Mouse (Mus musculus) stomach, embryonic 14.5 days (tissue): ENCODE results near the gene Tmem160. TPM values are rescaled to one million over a fixed set of nuclear protein-coding genes. Genes with fewer than 3 reads are reported as not detected.

ENCODE experiments used
- ATAC-seq: fragments of 200-750 bp; cut with Nextera tagmentation; 2 replicates; pipeline ENCODE4 v1.8.0; 2017; ENCODE audit warnings: low read depth, moderate TSS enrichment; ENCODE audit not compliant: insufficient number of reproducible peaks, insufficient read depth, low FRiP score
- H3K27ac ChIP-seq: fragments of 300-500 bp; sonication (generic); 2 replicates; pipeline ENCODE4 v1.5.1; 2014; ENCODE audit warnings: mild to moderate bottlenecking, low read length, moderate library complexity, mixed read lengths
- H3K27me3 ChIP-seq: fragments of 300-500 bp; sonication (generic); 2 replicates; pipeline ENCODE4 v1.6.1; 2014; ENCODE audit warnings: low read length, control low read depth, mixed read lengths; ENCODE audit not compliant: control insufficient read depth, insufficient read depth
- H3K36me3 ChIP-seq: fragments of 300-500 bp; sonication (generic); 2 replicates; pipeline ENCODE4 v1.6.1; 2014; ENCODE audit warnings: mild to moderate bottlenecking, control low read depth, low read length, moderate library complexity, mixed read lengths; ENCODE audit not compliant: control insufficient read depth, insufficient read depth
- H3K4me1 ChIP-seq: fragments of 300-500 bp; sonication (generic); 2 replicates; pipeline ENCODE4 v1.6.1; 2014; ENCODE audit warnings: low read length, control low read depth, mixed read lengths; ENCODE audit not compliant: control insufficient read depth, insufficient read depth
- H3K4me2 ChIP-seq: fragments of 300-500 bp; sonication (generic); replicated peaks from 2 replicates; pipeline ENCODE4 v1.6.1; 2014; ENCODE audit warnings: low read depth, low read length, control low read depth
- H3K4me3 ChIP-seq: fragments of 300-500 bp; sonication (generic); 2 replicates; pipeline ENCODE4 v1.5.1; 2014; ENCODE audit warnings: low read depth, low read length, control low read depth
- H3K9ac ChIP-seq: fragments of 300-500 bp; sonication (generic); replicated peaks from 2 replicates; pipeline ENCODE4 v1.6.1; 2014; ENCODE audit warnings: low read depth, mild to moderate bottlenecking, control low read depth, low read length, moderate library complexity, mixed read lengths
- H3K9me3 ChIP-seq: fragments of 300-500 bp; sonication (generic); 2 replicates; pipeline ENCODE4 v1.6.1; 2016; ENCODE audit warnings: low read depth, low read length, control low read depth; ENCODE audit not compliant: control insufficient read depth
- WGBS: fragments of 180-500 bp; shearing (Covaris S2); extraction: QIAGEN DNeasy Blood & Tissue Kit; methylation state at CpG from one replicate; pipeline ENCODE4 v1.1.7; 2014; 5-methylcytosine and 5-hydroxymethylcytosine counted together
- polyA plus RNA-seq: library from polyadenylated mRNA; unstranded; fragments of >200 nt; fragmentation: Nextera tagmentation; extraction: Ambion mirVana; gene quantifications from 2 replicates; pipeline ENCODE4 v1.2.1, GENCODE M21; 2014

Tmem160 gene
- polyA plus RNA-seq, 1 experiment from 2014 or later = 53.9 TPM

GRCm38 (mm10) chr7:16412220-16412896, 40.2 kb upstream of the Tmem160 start:
- no peak overlapping the region for H3K9ac ChIP-seq

GRCm38 (mm10) chr7:16412930-16413329, 39.6 kb upstream of the Tmem160 start:
- no peak for ATAC-seq
- Histone ChIP-seq H3K4me3 (no peak overlapping the region), H3K9me3 (no peaks in the 10 kb centered on the region), H3K27ac (no peak overlapping the region), H3K9ac (no peak overlapping the region), H3K36me3 (peaks cover 17% of the 10 kb centered on the region), H3K4me2 (no peak overlapping the region), H3K4me1 (peaks cover 13% of the 10 kb centered on the region), H3K27me3 (no peaks in the 10 kb centered on the region)
- 46% methylated on average over 2 of the region's 2 CpGs for WGBS

More at GRCm38 (mm10) chr7:16412220-16412896, 40.2 kb upstream of the Tmem160 start:
- Histone ChIP-seq H3K9me3 (no peaks in the 10 kb centered on the region), H3K4me1 (peaks cover 13% of the 10 kb centered on the region), H3K4me3 (no peak overlapping the region), H3K27me3 (no peaks in the 10 kb centered on the region), H3K27ac (no peak overlapping the region; the same call in 1 of the 2 replicates), H3K4me2 (no peak overlapping the region), H3K36me3 (peaks cover 11% of the 10 kb centered on the region)
- WGBS = 85% methylated on average over 8 of the region's 8 CpGs
- ATAC-seq = no peak

- Histone ChIP-seq H3K9me3 (no peaks in the 10 kb centered on the region), H3K27me3 (no peaks in the 10 kb centered on the region), H3K27ac (no peak overlapping the region), H3K9ac (no peak overlapping the region), H3K4me3 (no peak overlapping the region), H3K36me3 (peaks cover 41% of the 10 kb centered on the region), H3K4me2 (no peak overlapping the region), H3K4me1 (peaks cover 13% of the 10 kb centered on the region)
- peak; percentile 60 for ATAC-seq
- WGBS = 69% methylated on average over 3 of the region's 3 CpGs
Observed at GRCm38 (mm10) chr7:16415426-16415825, 37.2 kb upstream of the Tmem160 start.

DNA sequence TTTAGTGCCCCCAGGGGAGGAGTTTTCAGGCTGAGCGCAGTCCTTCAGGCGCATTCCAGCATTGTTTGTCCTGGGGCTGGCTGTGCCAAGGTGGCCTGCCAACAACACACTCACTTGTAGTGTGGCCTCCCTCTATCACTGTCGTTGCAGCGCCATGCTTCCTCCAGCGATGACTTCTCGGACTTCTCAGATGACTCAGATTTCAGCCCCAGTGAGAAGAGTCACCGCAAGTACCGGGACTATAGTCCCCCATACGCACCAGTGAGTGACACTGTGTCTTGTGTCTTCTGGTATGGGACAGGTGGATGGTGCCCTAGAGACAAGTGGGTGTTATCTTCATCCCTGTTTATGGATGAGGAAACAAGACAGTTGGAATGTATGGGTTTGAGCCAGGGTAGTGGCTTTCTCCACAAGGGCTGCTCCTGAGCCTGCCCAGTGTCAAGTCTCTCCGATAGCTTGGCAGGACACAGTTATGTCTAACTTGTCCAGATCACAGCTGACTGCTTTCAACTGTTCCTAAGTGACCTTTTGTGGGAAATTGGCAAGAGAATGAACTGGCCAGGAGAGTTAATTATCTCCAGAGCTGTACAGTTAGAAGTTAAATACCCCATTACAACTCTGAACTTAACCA, 35.3 kb upstream of the Tmem160 start:
- no peak for ATAC-seq
- Histone ChIP-seq H3K9me3 (no peaks in the 10 kb centered on the region), H3K4me3 (no peak overlapping the region), H3K27me3 (no peaks in the 10 kb centered on the region), H3K36me3 (peaks cover 59% of the 10 kb centered on the region), H3K4me2 (no peak overlapping the region), H3K4me1 (peaks cover 8% of the 10 kb centered on the region), H3K27ac (no peak overlapping the region), H3K9ac (no peak overlapping the region)
- WGBS = 88% methylated on average over 10 of the region's 10 CpGs

DNA sequence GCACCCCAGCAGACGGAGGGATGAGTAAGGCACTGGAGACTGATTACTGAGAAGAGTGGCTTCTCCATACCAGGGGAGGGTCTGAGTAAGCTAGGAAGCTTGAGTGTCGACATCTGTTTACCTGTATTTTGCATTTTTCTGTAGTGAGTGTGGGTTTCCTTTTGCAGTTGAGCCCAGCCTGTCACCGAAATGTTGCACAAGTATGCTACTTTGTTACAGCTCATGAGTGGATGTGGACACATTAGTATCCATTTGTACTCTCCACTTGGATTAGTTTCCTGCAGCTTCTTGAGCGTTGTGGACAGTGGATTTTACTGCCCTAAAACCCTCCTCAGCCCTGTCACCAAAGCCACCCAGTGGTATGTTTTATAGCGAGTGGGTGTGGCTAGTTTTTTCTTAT, 33.9 kb upstream of the Tmem160 start:
- H3K4me3 ChIP-seq = no peak overlapping the region
- no peaks in the 10 kb centered on the region for H3K9me3 ChIP-seq
- WGBS = 83% methylated on average over 5 of the region's 5 CpGs
- no peak for ATAC-seq
- H3K36me3 ChIP-seq = peaks cover 70% of the 10 kb centered on the region
- H3K27me3 ChIP-seq = no peaks in the 10 kb centered on the region
- H3K27ac ChIP-seq = no peak overlapping the region
- H3K4me2 ChIP-seq = no peak overlapping the region
- peaks cover 4% of the 10 kb centered on the region; the same call in 1 of the 2 replicates for H3K4me1 ChIP-seq
- H3K9ac ChIP-seq = no peak overlapping the region

DNA sequence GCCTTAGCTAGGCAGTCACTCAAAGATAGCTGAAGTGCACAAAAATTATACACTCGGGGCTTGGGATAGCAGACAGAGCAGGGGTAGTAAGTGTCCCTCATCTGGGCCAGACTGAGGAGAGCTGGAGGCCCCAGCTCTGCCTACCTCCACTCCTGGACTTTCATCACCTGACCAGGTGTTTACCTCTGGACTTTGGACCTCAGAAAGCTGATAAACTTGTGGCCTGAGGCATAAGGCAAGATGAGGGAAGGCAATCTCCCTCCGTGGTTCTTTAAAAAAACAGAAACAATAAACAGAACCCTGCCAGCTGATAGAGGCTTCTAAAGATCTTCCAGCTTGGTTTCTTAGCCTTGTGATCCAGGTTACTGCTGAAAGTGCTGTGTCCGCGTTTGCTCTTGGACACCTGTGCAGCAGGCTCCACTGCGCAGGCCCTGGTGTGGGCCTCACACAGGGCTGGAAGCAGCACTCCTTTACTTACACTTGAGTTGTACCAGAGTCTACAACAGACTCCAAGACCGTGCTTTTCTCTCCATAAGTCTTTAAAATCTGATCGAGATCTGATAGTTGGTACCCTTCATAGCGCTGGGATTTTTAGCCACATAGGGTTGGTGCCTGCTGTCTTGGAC, 32.0 kb upstream of the Tmem160 start:
- Histone ChIP-seq H3K27ac (peak overlapping the region; percentile 44; the same call in 1 of the 2 replicates), H3K9ac (no peak overlapping the region), H3K4me2 (no peak overlapping the region), H3K9me3 (no peaks in the 10 kb centered on the region), H3K4me3 (no peak overlapping the region), H3K36me3 (peaks cover 89% of the 10 kb centered on the region), H3K4me1 (no peaks in the 10 kb centered on the region), H3K27me3 (no peaks in the 10 kb centered on the region)
- peak; percentile 79 for ATAC-seq
- WGBS = 83% methylated on average over 8 of the region's 8 CpGs

GRCm38 (mm10) chr7:16422222-16422856, 30.2 kb upstream of the Tmem160 start:
- no peak overlapping the region for H3K9ac ChIP-seq
- no peak overlapping the region for H3K4me3 ChIP-seq
- H3K4me1 ChIP-seq = no peaks in the 10 kb centered on the region
- WGBS = 82% methylated on average over 18 of the region's 18 CpGs
- H3K27ac ChIP-seq = no peak overlapping the region
- no peaks in the 10 kb centered on the region for H3K27me3 ChIP-seq
- no peak overlapping the region for H3K4me2 ChIP-seq
- no peak for ATAC-seq
- H3K9me3 ChIP-seq = no peaks in the 10 kb centered on the region
- H3K36me3 ChIP-seq = peaks cover 95% of the 10 kb centered on the region

DNA sequence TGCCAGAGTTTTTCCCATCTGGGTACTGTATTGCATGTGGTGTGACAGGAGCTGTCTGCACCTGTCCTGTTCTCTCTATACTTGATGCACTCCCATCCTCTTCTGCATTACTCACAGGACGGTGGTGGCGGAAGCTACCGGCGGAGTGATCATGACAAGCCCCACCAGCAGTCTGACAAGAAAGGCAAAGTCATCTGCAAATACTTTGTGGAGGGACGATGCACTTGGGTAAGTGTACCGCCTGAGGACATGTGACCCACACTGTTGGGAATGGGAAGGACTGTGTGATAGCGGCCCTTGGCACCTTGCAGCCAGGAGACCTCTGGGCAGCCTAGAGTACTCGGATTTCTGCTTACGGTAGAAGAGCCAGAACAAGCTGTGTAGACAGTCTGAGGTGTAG, 28.8 kb upstream of the Tmem160 start:
- H3K9ac ChIP-seq = no peak overlapping the region
- no peaks in the 10 kb centered on the region for H3K27me3 ChIP-seq
- no peaks in the 10 kb centered on the region for H3K9me3 ChIP-seq
- no peak for ATAC-seq
- H3K4me3 ChIP-seq = no peak overlapping the region
- H3K27ac ChIP-seq = no peak overlapping the region
- WGBS = 90% methylated on average over 9 of the region's 9 CpGs
- H3K4me2 ChIP-seq = no peak overlapping the region
- H3K4me1 ChIP-seq = no peaks in the 10 kb centered on the region
- peaks cover 92% of the 10 kb centered on the region for H3K36me3 ChIP-seq
